Mouse (Mus musculus) c-Kit-positive CD71-negative TER-119-negative erythroid progenitor cells, embryonic 14.5 days (primary cell): Measurements from ENCODE around the gene Klc4.

Source experiments
- DNase-seq: peaks from one replicate; pipeline ENCODE4 v3.0.0-alpha.2; 2013; ENCODE audit warnings: low read depth

Klc4 gene

DNA sequence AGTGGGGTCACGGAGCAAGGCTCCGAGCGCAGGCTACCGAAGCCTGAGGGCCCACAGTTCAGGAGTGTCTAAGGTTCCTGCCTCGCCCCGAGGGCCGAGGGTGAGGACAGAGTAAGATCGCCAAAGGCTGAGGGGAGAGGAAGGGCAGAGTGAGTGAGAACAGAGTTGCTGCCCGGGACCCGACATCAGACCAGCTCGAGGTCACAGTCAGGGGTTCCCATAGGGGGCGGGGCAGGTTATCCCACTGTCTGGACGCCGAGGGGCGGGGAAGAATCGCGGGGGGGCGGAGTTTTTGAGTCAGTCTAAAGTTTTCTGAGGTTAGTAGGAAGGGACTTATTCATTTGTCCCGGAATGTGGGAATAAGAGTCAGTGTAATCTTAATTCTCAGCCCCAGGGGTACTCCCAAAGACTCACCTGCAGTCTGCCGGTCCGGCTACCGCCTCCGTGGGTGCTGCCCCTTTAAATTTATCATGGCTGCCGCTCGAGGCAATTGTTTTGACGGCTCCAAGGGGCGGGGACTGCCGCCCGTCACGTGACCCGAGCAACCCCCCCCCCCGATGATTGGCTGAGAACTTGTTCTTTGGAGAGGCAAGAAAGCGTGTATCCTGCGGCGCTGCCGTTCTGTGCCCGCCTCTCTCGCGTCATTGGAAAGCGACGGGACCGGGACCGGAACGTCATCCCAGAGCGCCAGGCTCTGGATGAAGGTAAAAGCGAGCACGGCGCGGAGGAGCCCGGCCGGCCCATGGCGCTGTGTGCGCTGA, at the start of gene Klc4, which contains the start of gene Mrpl2:
TSS of gene Klc4 (minus strand) at position 462 of the 761 bp plus-strand sequence.
TSS of gene Mrpl2 (plus strand) at position 669 of the 761 bp plus-strand sequence.
- peak; percentile 98 for DNase-seq

GRCm38 (mm10) chr17:46694517-46695063, 48.8 kb upstream of the Klc4 start:
- DNase-seq, result no peak

DNA sequence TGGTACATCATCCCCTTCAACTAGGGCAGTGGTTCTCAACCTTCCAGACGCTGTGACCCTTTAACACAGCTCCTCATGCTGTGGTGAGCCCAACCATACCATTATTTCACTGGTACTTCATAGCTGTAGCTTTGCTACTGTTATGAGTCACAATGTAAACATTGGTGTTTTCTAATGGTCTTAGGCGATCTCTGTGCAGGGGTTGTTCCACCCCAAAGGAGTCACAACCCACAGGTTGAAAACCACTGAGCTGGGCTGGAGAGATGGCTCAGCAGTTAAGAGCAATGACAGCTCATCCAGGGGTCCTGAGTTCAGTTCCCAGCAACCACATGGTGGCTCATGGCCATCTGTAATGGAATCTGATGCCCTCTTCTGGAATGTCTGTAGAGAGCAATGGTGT, 45.6 kb upstream of the Klc4 start:
- no peak for DNase-seq

- no peak for DNase-seq
These were observed 44.8 kb upstream of the Klc4 start for GRCm38 (mm10) chr17:46690665-46691064.

DNA sequence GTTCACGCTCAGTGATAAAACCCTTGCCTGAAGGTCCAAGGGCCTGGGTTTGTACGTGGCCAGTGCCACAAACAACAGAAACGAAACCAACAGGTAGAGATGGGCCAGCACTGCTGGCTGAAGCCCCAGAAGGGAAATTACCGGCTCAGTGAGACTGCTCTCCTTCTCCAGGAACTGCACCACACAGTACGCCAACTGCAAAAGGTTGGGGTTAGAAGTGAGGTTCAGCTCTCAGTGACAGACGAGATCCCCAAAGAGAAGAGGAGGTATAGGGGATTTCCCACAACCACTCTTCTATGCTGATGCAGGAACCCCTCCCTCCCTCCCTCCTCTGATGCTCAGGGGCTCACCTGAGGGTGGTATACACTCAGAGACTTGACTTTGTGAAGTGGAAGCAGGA, 40.1 kb upstream of the Klc4 start:
- DNase-seq, result no peak

GRCm38 (mm10) chr17:46682654-46683389, 37.0 kb upstream of the Klc4 start:
- no peak for DNase-seq

- DNase-seq, result no peak
These were observed 35.8 kb upstream of the Klc4 start for GRCm38 (mm10) chr17:46681466-46682118.

- DNase-seq, result peak; percentile 98
These were observed 35.0 kb upstream of the Klc4 start, which contains the start of gene Klhdc3 for GRCm38 (mm10) chr17:46680760-46681373. Gene Klhdc3, minus strand, starts transcription at chr17:46680914.

DNA sequence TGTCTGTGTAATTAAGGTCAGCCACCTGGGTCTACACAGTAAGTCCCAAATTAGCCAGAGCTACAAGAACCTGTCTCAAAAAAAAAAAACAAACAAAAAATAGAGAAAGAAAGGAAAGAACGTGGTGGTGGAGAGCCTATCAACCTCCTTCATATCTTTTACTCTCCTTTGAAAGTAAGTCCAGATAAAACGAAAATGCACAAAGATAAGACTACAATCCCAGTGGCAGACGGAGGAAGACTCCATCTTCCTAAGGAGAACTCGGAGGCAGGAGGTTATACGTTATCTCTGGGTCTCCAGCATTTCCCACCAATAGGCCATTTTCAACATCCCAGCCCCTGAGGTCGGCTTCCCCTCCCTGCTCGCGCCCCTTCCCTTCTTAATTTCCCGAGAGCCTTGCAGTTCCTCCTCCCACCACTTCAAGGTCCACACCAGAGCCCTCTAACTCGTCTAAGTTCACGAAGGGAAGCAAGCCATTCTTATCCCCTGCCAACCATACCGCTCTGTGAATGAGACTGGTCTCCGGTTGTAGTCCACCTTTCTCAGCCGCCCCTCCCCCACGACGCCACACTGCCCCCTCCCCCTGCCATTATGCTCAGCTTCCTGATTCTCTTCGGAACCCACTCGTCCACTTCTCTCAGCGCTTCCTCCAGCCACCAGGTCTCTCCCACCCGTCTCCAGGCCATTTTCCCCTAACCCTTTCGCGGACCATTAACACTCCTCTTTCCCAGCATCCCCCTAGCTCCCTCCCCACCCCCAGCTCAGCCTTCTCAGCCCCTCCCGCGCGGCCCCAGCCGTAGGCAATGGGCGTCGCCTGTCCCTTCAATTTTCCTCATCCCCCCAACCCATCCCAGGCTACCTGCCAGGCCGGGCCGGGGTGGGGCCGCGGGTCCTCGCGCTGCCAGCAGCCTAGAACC, 34.3 kb upstream of the Klc4 start:
- peak; percentile 34 for DNase-seq

DNA sequence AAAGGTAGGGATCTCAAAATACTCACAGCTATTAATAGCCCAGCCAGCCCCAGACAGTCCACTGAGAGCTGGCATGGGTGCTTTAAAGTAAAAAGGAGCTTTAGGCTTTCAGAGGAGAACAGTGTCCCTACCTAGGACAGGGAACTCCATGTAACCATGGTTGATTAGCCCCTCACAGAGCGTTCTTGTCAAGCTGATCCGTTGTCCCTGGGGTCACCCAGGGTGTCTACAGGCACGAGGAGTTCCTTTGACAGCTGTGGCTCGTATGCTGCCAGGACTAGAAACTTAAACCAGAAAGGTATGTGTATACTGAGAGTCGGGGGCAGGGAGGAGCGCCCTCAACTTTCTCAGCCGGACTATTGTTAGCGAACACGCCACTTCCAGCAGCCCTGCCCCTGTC, 33.1 kb upstream of the Klc4 start:
- no peak for DNase-seq

DNA sequence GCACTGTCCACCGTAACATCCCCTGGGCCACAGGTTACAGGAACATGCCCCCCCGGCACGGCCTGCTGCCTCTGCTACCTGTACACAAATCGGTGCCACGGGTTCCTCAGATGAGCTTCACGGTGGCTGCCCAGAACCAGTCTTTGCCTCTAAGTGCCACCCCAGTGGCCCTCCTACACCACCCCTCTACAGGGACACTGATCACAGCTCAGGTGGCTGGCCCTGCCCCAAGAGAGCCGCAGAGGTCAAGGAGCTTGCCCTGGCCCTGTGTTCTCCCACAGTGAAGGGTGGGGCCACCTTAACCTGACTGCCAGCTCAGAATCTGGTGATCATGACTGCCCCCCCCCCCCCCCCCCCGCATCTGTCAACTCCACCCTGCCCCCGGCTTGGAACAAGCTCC, 32.6 kb upstream of the Klc4 start, which contains the start of gene Mea1:
TSS of gene Mea1 (plus strand) at position 378 of the 400 bp plus-strand sequence.
- DNase-seq, result no peak

GRCm38 (mm10) chr17:46674530-46675283, 28.9 kb upstream of the Klc4 start:
- DNase-seq, result no peak

GRCm38 (mm10) chr17:46673850-46674529, 28.2 kb upstream of the Klc4 start, which contains the start of gene Rrp36:
Gene Rrp36, minus strand, starts transcription at chr17:46674352.
- peak; percentile 90 for DNase-seq

DNA sequence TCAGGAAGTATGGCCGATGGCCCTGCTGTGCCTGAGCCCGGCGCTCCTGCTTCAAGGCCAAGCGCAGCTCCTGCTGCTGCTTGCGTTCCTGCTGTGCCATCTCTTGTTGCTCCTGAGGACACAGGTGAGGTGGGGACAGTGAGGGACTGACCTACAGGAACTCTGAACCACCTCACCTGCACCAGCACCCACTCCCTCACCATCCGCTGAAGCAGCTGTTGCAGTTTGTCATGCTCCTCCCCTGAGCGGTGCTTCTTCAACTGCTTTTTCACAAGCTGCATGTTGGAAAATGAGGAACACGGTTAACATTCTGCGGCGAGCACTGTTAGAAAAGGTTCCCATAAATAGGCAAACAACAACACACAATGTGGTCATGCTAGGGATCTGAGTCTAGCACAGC, 24.1 kb upstream of the Klc4 start:
- no peak for DNase-seq

DNA sequence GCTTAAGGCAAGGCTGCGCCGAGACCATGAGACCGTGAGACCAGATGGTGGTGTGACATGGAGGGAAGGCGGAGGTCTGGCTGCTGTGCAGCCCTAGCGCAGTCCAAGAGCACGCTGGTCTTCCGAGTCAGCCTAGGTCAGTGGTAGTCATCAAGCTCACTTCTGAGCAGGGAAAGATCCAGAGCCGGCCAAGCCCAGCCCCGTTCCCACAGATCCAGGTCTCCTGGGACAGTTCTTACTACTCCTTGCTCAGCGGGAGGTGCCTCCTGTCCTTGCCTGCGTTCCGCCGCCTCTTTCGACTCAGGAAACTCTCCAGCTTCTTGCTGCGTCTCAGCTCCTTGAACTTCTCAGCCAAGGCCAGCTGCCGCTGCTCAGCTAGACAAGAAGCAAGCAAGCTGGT, 21.9 kb upstream of the Klc4 start:
- DNase-seq, result no peak

GRCm38 (mm10) chr17:46662730-46663129, 16.9 kb upstream of the Klc4 start:
- no peak for DNase-seq

- no peak for DNase-seq
These were observed 16.2 kb upstream of the Klc4 start for GRCm38 (mm10) chr17:46661981-46662380.

GRCm38 (mm10) chr17:46661351-46661750, 15.5 kb upstream of the Klc4 start:
- no peak for DNase-seq

GRCm38 (mm10) chr17:46656054-46656453, 10.2 kb upstream of the Klc4 start:
- no peak for DNase-seq
